Mouse (Mus musculus): ENCODE data around the gene Kbtbd8.

Gene Kbtbd8

DNA sequence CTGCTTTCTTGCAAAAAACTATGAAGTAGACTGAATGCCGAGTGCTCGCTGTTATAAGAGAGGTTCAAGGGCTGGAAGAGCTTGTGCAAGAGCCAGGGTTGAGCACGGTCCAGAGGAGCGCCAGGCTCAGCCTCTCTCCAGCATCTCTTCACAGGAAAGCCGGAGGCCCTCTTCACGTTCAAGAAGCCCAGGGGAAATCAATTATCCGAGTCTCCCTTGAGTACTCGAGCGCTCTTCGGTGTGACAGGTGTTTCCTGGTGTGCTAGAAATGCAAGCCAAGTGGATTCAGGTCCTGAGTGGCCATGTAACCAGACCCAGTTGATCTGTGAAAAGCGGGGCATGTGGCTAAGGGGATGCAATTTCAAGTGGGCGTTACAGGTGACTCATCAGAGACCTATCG, at the start of gene Kbtbd8:
Kbtbd8 (plus strand) TSS at position 295 of the 400 bp plus-strand sequence.
- peak; percentile 17 for DNase-seq

DNA sequence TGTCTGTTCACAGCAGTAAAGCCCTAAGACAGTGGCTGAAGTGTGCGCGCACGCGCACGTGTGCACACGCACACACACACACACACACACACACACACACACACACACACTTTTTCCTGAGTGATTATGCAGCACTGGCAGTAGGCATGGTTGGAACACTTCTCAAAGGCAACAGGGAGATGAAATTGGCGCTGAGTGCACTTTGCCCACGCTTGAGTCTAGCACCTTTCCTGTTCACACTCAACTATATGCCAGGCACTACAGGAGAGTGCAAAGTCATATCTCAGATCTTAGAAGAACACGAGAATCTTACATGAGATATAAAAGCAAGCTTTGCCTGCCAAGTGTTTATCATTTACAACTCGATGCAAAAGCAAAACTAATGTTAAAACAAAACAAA, 47.3 kb upstream of the Kbtbd8 start:
- DNase-seq = no peak

- no peak for DNase-seq
Observed at GRCm38 (mm10) chr6:95085276-95085675, 31.8 kb upstream of the Kbtbd8 start.

GRCm38 (mm10) chr6:95087154-95087846, 29.7 kb upstream of the Kbtbd8 start:
- DNase-seq = no peak

GRCm38 (mm10) chr6:95088075-95088474, 29.0 kb upstream of the Kbtbd8 start:
- peak; percentile 2 for DNase-seq

DNA sequence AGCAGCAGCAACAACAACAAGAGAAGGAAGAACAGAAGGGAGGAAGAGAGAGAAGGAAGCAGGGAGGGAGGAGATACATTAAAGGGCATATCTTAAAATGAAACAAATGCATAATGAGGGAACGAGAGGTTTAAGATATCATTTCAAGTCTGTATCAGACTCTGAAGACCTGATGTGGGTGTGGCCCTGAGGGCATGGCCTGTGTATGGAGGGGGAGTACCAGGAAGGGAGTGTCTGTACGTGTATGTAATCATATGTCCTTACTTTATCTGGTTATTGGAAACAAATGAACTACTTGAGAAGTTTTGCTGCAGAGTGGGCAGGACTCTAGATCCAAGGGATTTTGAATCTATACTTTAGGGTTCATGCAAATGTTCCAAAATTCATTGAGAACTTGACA, 22.3 kb upstream of the Kbtbd8 start:
- no peak for DNase-seq

DNA sequence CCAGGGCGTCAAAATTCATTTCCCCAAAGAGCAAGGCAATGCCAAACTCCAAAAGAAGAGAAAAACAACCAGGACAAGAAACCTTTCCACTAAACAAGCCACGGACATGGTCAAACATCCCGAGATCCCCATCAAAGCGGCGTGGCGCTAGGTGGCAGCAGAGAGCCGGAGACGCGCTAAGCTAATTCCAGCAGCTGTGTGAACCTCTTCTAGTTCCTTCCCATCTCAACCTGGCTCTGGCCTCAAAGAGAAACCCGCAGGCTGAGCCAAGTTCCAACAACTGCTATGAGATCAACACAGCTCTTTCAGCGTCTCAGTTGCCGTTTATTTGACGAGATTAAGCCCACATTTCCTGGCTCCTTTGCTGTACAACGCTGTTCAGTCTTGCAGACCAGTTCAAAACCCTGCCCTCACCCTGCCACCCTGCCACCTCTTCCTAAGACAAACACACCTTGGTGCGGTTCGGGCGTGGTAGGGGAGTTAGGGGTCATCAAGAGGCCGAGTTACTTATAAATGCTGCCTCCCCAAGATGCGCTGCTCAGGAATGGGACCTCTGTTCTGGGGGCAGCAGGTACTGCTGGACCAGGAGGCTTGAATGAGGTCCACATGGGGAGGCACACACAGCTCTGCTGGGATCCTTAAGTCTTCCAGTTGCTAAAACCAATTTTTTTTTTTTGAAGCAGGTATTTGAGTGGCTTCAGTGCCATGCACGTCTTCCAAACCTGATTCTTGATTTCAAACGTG, 18.5 kb upstream of the Kbtbd8 start:
- DNase-seq = peak; percentile 87

DNA sequence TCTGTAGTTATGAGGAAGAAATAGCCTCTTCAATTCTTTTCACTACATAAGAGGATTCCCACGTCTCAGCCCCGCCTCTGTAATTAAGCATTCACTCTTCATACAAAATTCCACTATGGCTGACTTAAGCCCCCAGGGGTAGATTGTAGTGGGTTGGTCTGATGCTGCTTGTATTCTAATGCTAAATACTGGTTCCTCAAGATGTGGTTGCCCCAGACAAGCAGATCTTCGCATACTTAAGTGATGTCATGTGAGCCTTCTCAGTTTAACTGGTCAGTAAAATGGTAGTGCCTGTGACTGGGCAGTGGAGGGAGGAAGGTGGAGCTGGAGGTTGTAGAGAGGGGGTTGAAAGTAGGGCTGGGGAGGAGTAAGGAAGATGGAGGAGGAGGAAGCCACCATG, 13.3 kb upstream of the Kbtbd8 start:
- no peak for DNase-seq

DNA sequence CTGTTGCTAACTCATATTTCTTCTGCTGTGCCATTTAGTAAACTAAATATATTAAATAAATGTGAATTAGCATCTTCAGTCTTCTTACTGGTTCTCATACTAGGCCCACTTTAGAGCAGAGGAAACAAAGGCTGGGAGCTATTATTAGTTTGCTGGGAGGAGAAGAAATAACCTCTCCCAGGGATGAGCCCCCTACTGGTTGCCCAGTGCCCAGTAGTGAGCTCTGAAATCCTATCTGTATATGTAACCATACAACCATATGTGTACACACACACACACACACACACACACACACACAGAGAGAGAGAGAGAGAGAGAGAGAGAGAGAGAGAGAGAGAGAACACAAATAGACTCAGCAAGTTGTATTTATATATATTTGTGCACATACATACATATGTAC, 8.6 kb upstream of the Kbtbd8 start:
- no peak for DNase-seq

DNA sequence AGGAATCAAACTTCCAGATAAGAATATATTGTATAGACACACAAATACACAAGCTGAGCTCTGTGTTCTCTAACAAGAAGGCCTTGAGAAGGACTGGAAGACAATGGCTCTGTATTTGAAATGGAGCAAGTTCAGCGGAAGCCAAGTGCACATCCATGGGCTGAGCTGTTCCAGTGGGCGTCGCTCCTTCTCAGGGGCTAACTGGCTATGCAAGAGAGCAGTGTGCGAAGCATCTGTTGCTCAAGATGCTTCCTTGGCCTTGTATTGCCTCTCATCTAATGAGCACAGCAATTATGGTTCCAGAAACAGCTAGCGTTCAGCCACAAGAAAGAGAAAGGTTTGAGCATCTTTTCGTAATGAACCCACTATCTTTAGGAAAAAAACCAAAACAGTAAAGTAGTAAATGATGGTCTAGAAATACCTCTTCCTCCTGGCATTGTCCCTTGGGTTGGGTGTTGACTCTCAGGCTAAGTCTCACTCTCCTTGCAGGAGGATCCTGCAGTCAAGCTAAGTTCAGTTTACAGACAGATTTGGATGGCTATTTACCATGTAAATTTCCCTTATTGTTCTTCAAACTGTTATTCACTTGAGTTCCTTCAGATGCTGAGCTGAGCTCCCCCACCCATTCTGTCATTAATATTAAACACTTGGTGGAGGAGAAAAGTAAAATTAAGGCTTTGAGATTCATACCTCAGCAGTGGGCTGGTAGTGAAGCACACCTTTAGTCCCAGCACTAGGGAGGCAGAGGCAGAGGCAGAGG, 7.2 kb upstream of the Kbtbd8 start:
- DNase-seq = no peak

- DNase-seq = no peak
Observed at GRCm38 (mm10) chr6:95112015-95112414, 5.0 kb upstream of the Kbtbd8 start.

DNA sequence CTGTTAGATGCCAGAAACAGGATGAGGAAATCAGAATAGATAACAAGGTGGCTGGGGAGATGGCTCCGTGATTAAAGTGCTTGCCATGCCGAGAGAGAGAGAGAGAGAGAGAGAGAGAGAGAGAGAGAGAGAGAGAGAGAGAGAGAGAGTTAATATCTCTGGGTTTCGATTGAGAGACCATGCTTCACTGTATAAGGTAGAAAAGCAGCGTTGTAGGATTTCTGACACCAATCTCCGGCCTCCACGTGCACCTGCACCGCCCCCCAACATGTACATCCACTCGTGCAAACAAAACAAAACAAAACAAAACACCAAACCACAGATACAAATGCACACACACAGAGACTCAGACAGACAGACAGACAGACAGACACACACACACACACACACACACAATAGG, 527 bp upstream of the Kbtbd8 start:
- DNase-seq = no peak

DNA sequence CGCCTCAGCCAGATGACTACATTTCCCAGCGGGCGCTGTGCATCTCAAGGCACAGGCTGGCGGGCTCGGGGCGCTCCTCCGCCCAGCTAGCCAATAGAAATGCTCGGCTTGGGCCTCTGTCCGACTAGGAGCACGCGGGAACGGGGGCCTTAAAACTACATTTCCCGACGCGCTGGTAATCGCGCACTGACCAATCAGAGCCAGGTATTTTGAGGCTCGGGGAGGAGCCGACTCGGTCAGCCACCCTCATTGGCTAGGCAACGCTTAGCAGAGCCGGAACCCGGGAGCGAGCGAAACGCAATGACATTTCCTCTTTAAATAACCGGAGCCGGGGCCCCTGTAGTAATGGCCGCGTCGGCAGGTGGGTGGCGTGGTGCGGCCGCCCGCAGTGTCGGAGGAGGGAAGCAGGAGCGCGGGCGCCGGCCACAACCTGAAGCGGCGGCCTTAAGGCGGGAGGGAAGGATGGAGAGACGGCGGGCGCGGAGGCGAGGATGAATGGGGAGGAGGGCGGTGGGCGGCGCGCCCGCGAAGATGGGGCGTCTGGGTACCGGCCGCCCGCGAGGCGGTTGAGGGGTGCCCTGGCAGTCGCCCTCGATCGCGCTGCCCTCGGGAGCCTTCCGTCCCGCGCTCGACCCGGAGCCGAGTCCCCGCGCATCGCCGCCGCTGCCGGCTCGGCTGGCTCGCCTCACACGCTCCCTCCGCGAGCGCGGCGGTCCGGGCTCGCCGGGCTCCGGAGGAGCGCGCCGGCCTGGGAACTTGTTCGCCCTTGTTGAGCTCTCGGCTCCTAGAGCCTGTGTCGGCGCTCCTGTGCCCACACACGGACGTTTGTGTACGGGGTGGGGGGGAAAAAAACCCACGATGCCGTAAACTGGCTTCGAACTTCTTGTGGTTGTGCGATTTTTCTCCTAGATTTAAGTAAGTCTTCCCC, 838 bp downstream of the Kbtbd8 start:
- peak; percentile 96 for DNase-seq

DNA sequence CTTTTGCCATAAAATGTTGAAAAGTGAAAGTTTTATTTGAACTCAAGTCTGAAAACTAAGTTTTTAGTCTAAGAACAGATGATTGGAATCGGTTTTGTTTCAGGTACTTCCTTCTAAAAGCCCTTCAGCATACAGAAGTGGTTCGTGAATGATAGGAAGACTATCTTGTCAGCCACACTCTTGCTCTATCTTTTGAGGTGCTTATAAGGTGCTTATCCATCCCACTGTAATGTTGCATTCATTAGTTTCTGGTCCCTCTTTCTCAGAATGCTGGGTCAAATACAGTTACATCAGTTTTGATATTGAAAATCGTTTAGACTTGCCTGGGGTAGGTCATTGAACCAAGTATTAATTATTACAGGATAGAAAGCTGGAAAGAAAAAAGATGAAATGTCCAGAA, 2.3 kb downstream of the Kbtbd8 start:
- no peak for DNase-seq

- DNase-seq = no peak
Observed at GRCm38 (mm10) chr6:95149931-95150534, 33.0 kb downstream of the Kbtbd8 start.

DNA sequence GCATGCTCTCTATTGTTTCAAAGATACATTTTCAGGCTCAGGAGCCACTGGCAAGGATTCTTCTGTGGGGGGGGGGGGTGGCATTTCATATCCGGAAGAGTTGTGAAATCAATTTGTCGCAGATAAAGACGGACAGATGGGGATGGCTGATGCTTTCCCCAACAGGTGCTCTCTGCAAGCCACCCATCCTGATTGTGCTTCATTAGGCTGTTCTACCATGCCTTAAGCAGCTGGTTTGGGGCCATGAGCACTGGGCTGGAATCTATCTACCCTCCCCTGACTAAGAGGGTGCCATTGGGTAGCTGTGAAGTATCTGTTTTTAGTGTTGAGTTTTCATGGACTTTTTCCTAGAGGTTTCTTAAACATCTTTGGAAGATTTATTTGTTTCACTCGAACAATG, 33.8 kb downstream of the Kbtbd8 start:
- DNase-seq = no peak

GRCm38 (mm10) chr6:95151563-95151962, 34.5 kb downstream of the Kbtbd8 start:
- no peak for DNase-seq

GRCm38 (mm10) chr6:95163965-95164364, 46.9 kb downstream of the Kbtbd8 start:
- no peak for DNase-seq

- DNase-seq = no peak
Observed at GRCm38 (mm10) chr6:95165630-95166029, 48.6 kb downstream of the Kbtbd8 start.

DNA sequence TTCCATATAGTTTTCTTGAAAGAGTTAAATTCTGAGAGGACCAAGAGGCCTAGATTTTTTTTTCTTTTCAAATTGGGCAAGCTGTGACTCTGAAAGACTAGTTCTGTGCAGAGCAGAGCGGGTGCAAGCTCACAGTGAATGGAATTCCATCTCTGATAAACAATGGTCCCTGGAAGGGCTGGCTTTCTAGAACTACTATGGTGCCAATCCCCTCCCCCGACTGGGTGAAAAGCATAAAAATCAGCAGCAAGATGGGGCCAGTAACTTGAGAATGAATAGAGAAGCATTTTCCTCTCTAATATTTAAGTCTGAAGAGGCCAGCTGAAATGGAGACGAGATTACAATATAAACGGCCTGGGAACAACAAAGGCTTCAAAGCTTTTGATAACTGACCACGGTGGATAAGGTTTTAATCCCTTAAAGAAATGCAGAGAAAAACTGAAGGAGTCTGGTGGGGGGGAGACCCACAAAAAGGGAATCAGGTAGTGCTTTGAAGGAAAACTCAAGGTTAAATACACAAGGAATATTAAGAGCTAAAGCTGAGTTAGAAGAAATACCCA, 50.7 kb downstream of the Kbtbd8 start:
- DNase-seq = no peak

- DNase-seq = no peak
Observed at GRCm38 (mm10) chr6:95169411-95169810, 52.4 kb downstream of the Kbtbd8 start.

Data from lung, postnatal 10 days (tissue).